Mouse (Mus musculus): ENCODE measurements around the gene Lrrc58. TPM values are rescaled to one million over a fixed set of nuclear protein-coding genes. Genes with fewer than 3 reads are reported as not detected.

Lrrc58 gene
- polyA plus RNA-seq, 1 experiment, result 32.8 TPM

- Histone ChIP-seq H3K27ac (ENCODE audit: insufficient read depth, low read length) (0 out of 2 replicates have a peak overlapping the region, but pooled peaks have one; percentile 57), H3K4me1 (ENCODE audit: control insufficient read depth, insufficient read depth, low read length) (peaks cover 4% of the 10 kb centered on the region), H3K27me3 (ENCODE audit: control insufficient read depth, insufficient read depth, low read length) (no peaks in the 10 kb centered on the region), H3K4me3 (replicated peaks; ENCODE audit: insufficient read depth, low read depth, low read length) (peak overlapping the region; percentile 96)
- WGBS, result 11% methylated on average over 4 of the region's 4 CpGs
- DNase-seq, result no peak
- no peak for TF ChIP-seq CTCF (IDR thresholded peaks at IDR 0.05; ENCODE audit: borderline replicate concordance, insufficient read depth, low read depth, low read length)
- no peak for TF ChIP-seq POLR2A (IDR thresholded peaks at IDR 0.05; ENCODE audit: borderline replicate concordance, insufficient read depth, low read length)
These were observed 1.5 kb downstream of the Lrrc58 start for GRCm38 (mm10) chr16:37869470-37870231.

DNA sequence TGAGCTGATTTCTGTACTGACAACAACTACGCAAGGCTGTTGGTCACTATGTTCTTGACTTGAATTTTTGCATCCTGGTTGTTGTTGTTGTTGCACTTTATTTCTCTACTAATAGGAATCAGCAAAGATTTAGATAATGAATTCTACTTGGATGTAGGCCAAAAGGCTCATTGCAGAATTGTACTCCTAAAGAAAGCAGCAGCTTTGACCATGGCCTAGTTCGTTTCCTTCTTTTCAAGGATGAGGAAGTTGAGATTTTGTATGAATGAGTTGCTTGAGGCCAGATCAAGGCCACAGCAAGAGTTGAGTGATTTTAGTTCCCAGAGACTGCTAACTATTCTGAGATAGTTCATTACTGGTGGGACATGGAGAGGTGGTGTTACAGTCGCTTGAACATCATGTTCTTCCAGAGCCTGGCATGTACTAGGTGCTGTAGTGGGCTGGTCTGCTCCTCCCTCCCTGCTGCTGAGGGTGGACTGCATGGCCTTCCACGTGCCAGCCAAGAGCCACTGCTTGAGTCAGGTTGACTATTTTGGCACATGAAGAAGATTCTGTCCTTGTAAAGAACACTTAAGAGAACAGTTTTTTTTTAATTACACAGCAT, 3.0 kb downstream of the Lrrc58 start:
- DNase-seq, result peak in 1 of 2 experiments; percentile 14
- Histone ChIP-seq H3K27ac (ENCODE audit: insufficient read depth, low read length) (no peak overlapping the region), H3K4me3 (replicated peaks; ENCODE audit: insufficient read depth, low read depth, low read length) (no peak overlapping the region), H3K27me3 (ENCODE audit: control insufficient read depth, insufficient read depth, low read length) (no peaks in the 10 kb centered on the region; the same call in 1 of the 2 replicates), H3K4me1 (ENCODE audit: control insufficient read depth, insufficient read depth, low read length) (peaks cover 4% of the 10 kb centered on the region)
- WGBS, result 40% methylated on average over 4 of the region's 4 CpGs
- TF ChIP-seq POLR2A (IDR thresholded peaks at IDR 0.05; ENCODE audit: borderline replicate concordance, insufficient read depth, low read length), result no peak
- no peak for TF ChIP-seq CTCF (IDR thresholded peaks at IDR 0.05; ENCODE audit: borderline replicate concordance, insufficient read depth, low read depth, low read length)

GRCm38 (mm10) chr16:37874501-37875235, 6.5 kb downstream of the Lrrc58 start:
- no peak for DNase-seq
- no peak for TF ChIP-seq CTCF (IDR thresholded peaks at IDR 0.05; ENCODE audit: borderline replicate concordance, insufficient read depth, low read depth, low read length)
- TF ChIP-seq POLR2A (IDR thresholded peaks at IDR 0.05; ENCODE audit: borderline replicate concordance, insufficient read depth, low read length), result no peak
- Histone ChIP-seq H3K4me3 (replicated peaks; ENCODE audit: insufficient read depth, low read depth, low read length) (no peak overlapping the region), H3K4me1 (ENCODE audit: control insufficient read depth, insufficient read depth, low read length) (peaks cover 4% of the 10 kb centered on the region), H3K27ac (ENCODE audit: insufficient read depth, low read length) (no peak overlapping the region), H3K27me3 (ENCODE audit: control insufficient read depth, insufficient read depth, low read length) (no peaks in the 10 kb centered on the region; the same call in 1 of the 2 replicates)
- 81% methylated on average over 4 of the region's 4 CpGs for WGBS

- Histone ChIP-seq H3K27me3 (ENCODE audit: control insufficient read depth, insufficient read depth, low read length) (no peaks in the 10 kb centered on the region; the same call in 1 of the 2 replicates), H3K4me3 (replicated peaks; ENCODE audit: insufficient read depth, low read depth, low read length) (no peak overlapping the region), H3K27ac (ENCODE audit: insufficient read depth, low read length) (no peak overlapping the region), H3K4me1 (ENCODE audit: control insufficient read depth, insufficient read depth, low read length) (no peaks in the 10 kb centered on the region; the same call in 1 of the 2 replicates)
- 99% methylated on average over 3 of the region's 3 CpGs for WGBS
- TF ChIP-seq POLR2A (IDR thresholded peaks at IDR 0.05; ENCODE audit: borderline replicate concordance, insufficient read depth, low read length) (no peak), CTCF (IDR thresholded peaks at IDR 0.05; ENCODE audit: borderline replicate concordance, insufficient read depth, low read depth, low read length) (no peak)
- DNase-seq, result no peak
These were observed 9.2 kb downstream of the Lrrc58 start for GRCm38 (mm10) chr16:37877406-37877805.

DNA sequence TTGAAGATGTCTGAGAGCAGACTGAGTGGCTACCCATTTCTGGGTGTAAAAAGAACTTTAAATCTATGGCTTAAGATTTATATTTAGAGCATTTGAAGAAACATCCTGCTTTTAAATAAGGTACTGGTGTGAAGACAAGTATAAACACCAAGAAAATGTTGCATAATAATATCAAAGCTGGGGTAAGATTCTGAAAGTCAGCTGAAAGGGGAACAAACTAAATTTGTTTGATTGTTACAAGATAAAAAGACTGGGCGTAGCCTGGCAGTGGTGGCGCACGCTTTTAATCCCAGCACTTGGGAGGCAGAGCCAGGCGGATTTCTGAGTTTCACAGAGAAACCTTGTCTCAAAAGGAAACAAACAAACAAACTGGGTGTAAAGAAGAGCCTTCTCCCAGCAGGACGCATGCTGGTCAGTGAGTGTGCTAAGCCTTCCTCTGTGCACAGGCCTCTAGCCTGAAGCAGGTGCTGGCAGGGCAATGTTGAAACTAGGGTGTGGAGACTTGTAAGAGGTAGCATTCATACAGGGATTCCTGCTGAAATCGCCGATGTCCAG, 10.8 kb downstream of the Lrrc58 start:
- 85% methylated on average over 7 of the region's 7 CpGs for WGBS
- no peak for DNase-seq
- Histone ChIP-seq H3K27me3 (ENCODE audit: control insufficient read depth, insufficient read depth, low read length) (no peaks in the 10 kb centered on the region; the same call in 1 of the 2 replicates), H3K4me3 (replicated peaks; ENCODE audit: insufficient read depth, low read depth, low read length) (no peak overlapping the region), H3K27ac (ENCODE audit: insufficient read depth, low read length) (no peak overlapping the region), H3K4me1 (ENCODE audit: control insufficient read depth, insufficient read depth, low read length) (no peaks in the 10 kb centered on the region; the same call in 1 of the 2 replicates)
- TF ChIP-seq POLR2A (IDR thresholded peaks at IDR 0.05; ENCODE audit: borderline replicate concordance, insufficient read depth, low read length) (no peak), CTCF (IDR thresholded peaks at IDR 0.05; ENCODE audit: borderline replicate concordance, insufficient read depth, low read depth, low read length) (no peak)

GRCm38 (mm10) chr16:37879750-37880419, 11.7 kb downstream of the Lrrc58 start:
- Histone ChIP-seq H3K27me3 (ENCODE audit: control insufficient read depth, insufficient read depth, low read length) (no peaks in the 10 kb centered on the region; the same call in 1 of the 2 replicates), H3K4me1 (ENCODE audit: control insufficient read depth, insufficient read depth, low read length) (no peaks in the 10 kb centered on the region; the same call in 1 of the 2 replicates), H3K27ac (ENCODE audit: insufficient read depth, low read length) (no peak overlapping the region), H3K4me3 (replicated peaks; ENCODE audit: insufficient read depth, low read depth, low read length) (no peak overlapping the region)
- DNase-seq, result no peak
- 95% methylated on average over 4 of the region's 4 CpGs for WGBS
- TF ChIP-seq POLR2A (IDR thresholded peaks at IDR 0.05; ENCODE audit: borderline replicate concordance, insufficient read depth, low read length) (no peak), CTCF (IDR thresholded peaks at IDR 0.05; ENCODE audit: borderline replicate concordance, insufficient read depth, low read depth, low read length) (no peak)

GRCm38 (mm10) chr16:37881168-37881567, 13.0 kb downstream of the Lrrc58 start:
- no peak for DNase-seq
- no peak overlapping the region for H3K4me3 ChIP-seq (replicated peaks; ENCODE audit: insufficient read depth, low read depth, low read length)
- H3K4me1 ChIP-seq (ENCODE audit: control insufficient read depth, insufficient read depth, low read length), result no peaks in the 10 kb centered on the region; the same call in 1 of the 2 replicates
- TF ChIP-seq CTCF (IDR thresholded peaks at IDR 0.05; ENCODE audit: borderline replicate concordance, insufficient read depth, low read depth, low read length) (no peak), POLR2A (IDR thresholded peaks at IDR 0.05; ENCODE audit: borderline replicate concordance, insufficient read depth, low read length) (no peak)
- WGBS, result 71% methylated on average over 2 of the region's 2 CpGs
- H3K27me3 ChIP-seq (ENCODE audit: control insufficient read depth, insufficient read depth, low read length), result no peaks in the 10 kb centered on the region
- no peak overlapping the region for H3K27ac ChIP-seq (ENCODE audit: insufficient read depth, low read length)
